Mouse (Mus musculus) lung, adult 2 months (tissue): ENCODE measurements around the gene Art5. TPM values are rescaled to one million over a fixed set of nuclear protein-coding genes. Genes with fewer than 3 reads are reported as not detected.

Experiments
- DNase-seq: peaks from one replicate; pipeline ENCODE4 v3.0.0; 2022
- H3K4me1 ChIP-seq: fragments of 200-500 bp; 2 replicates; pipeline ENCODE4 v1.6.1; 2011; ENCODE audit warnings: low read length; ENCODE audit not compliant: control insufficient read depth, insufficient read depth
- H3K4me3 ChIP-seq: fragments of 200-500 bp; replicated peaks from 2 replicates; pipeline ENCODE3; 2011; ENCODE audit warnings: low read depth, mild to moderate bottlenecking, control low read depth, low read length; ENCODE audit errors: extremely low read depth
- CTCF ChIP-seq: fragments of 200-500 bp; IDR thresholded peaks from 2 replicates; pipeline ENCODE4 v1.5.1; 2011; ENCODE audit warnings: mild to moderate bottlenecking, low read length, control low read depth; ENCODE audit not compliant: insufficient read depth
- POLR2A ChIP-seq: fragments of 200-500 bp; IDR thresholded peaks from 2 replicates; pipeline ENCODE4 v1.6.1; 2011; ENCODE audit warnings: low read depth, mild to moderate bottlenecking, control low read depth, low read length, borderline replicate concordance; ENCODE audit errors: extremely low read depth
- WGBS: fragments of 180-500 bp; shearing (Covaris S2); methylation state at CpG from one replicate; pipeline ENCODE4 v1.1.7; 2018; 5-methylcytosine and 5-hydroxymethylcytosine counted together
- polyA plus RNA-seq: library from polyadenylated mRNA; depleted of rRNA; stranded (reverse); fragments of >200 nt; gene quantifications from 2 replicates; pipeline ENCODE4 v1.2.3, GENCODE M21; 2012; rRNA removed

Gene Art5
- polyA plus RNA-seq: 0.27 and 1.2 TPM in 2 replicates

- 75% methylated on average over 7 of the region's 7 CpGs for WGBS
- H3K4me1 ChIP-seq: no peaks in the 10 kb centered on the region
- H3K4me3 ChIP-seq: no peak within 1 kb of the TSS
- no peak for DNase-seq
- TF ChIP-seq POLR2A (no peak), CTCF (no peak)
These were observed at the start of gene Art5 for GRCm38 (mm10) chr7:102109171-102109570. TSS of gene Art5 (minus strand) at chr7:102109489.

GRCm38 (mm10) chr7:102153691-102154090 lies 44.4 kb upstream of the Art5 start:
- TF ChIP-seq POLR2A: no peak
- TF ChIP-seq CTCF: no peak
- DNase-seq: no peak
- no peak overlapping the region for H3K4me3 ChIP-seq
- WGBS: 78% methylated on average over 5 of the region's 5 CpGs
- no peaks in the 10 kb centered on the region for H3K4me1 ChIP-seq

GRCm38 (mm10) chr7:102137898-102138297 lies 28.6 kb upstream of the Art5 start:
- TF ChIP-seq POLR2A (no peak), CTCF (no peak)
- DNase-seq: no peak
- Histone ChIP-seq H3K4me1 (no peaks in the 10 kb centered on the region), H3K4me3 (no peak overlapping the region)
- WGBS: 93% methylated on average over 5 of the region's 5 CpGs

- TF ChIP-seq CTCF (peak; percentile 42; the same call in 1 of the 2 replicates), POLR2A (no peak)
- no peak for DNase-seq
- WGBS: 93% methylated on average over 1 of the region's 1 CpGs
- H3K4me1 ChIP-seq: no peaks in the 10 kb centered on the region
- H3K4me3 ChIP-seq: no peak overlapping the region
These were observed 28.2 kb upstream of the Art5 start for GRCm38 (mm10) chr7:102137464-102137863.

- H3K4me3 ChIP-seq: no peak overlapping the region
- no peak for TF ChIP-seq CTCF
- no peak for TF ChIP-seq POLR2A
- no peaks in the 10 kb centered on the region for H3K4me1 ChIP-seq
- no peak for DNase-seq
- 50% methylated on average over 4 of the region's 4 CpGs for WGBS
These were observed 23.1 kb upstream of the Art5 start for GRCm38 (mm10) chr7:102132395-102132794.

GRCm38 (mm10) chr7:102120326-102120725 lies 11.0 kb upstream of the Art5 start:
- WGBS: 91% methylated on average over 10 of the region's 10 CpGs
- TF ChIP-seq POLR2A (no peak), CTCF (no peak)
- no peak for DNase-seq
- Histone ChIP-seq H3K4me3 (no peak overlapping the region), H3K4me1 (no peaks in the 10 kb centered on the region)

GRCm38 (mm10) chr7:102117382-102117781 lies 8.1 kb upstream of the Art5 start:
- Histone ChIP-seq H3K4me3 (no peak overlapping the region), H3K4me1 (no peaks in the 10 kb centered on the region)
- no peak for TF ChIP-seq CTCF
- no peak for TF ChIP-seq POLR2A
- 62% methylated on average over 6 of the region's 6 CpGs for WGBS
- DNase-seq: no peak

- DNase-seq: no peak
- 39% methylated on average over 7 of the region's 7 CpGs for WGBS
- Histone ChIP-seq H3K4me3 (no peak within 1 kb of the TSS), H3K4me1 (no peaks in the 10 kb centered on the region)
- no peak for TF ChIP-seq CTCF
- no peak for TF ChIP-seq POLR2A
These were observed 7.5 kb upstream of the Art5 start, which contains the start of gene Chrna10 for GRCm38 (mm10) chr7:102116579-102117331. TSS of gene Chrna10 (minus strand) at chr7:102116828.

GRCm38 (mm10) chr7:102113151-102113729 lies 4.0 kb upstream of the Art5 start:
- H3K4me1 ChIP-seq: no peaks in the 10 kb centered on the region
- no peak for TF ChIP-seq CTCF
- TF ChIP-seq POLR2A: no peak
- no peak for DNase-seq
- WGBS: 77% methylated on average over 45 of the region's 45 CpGs
- no peak overlapping the region for H3K4me3 ChIP-seq

GRCm38 (mm10) chr7:102109746-102110145 lies 457 bp upstream of the Art5 start:
- no peaks in the 10 kb centered on the region for H3K4me1 ChIP-seq
- WGBS: 80% methylated on average over 4 of the region's 4 CpGs
- TF ChIP-seq POLR2A (no peak), CTCF (no peak)
- H3K4me3 ChIP-seq: no peak overlapping the region
- DNase-seq: no peak
